Mouse (Mus musculus): ENCODE data around the gene 1700012A03Rik.

The 1700012A03Rik gene

DNA sequence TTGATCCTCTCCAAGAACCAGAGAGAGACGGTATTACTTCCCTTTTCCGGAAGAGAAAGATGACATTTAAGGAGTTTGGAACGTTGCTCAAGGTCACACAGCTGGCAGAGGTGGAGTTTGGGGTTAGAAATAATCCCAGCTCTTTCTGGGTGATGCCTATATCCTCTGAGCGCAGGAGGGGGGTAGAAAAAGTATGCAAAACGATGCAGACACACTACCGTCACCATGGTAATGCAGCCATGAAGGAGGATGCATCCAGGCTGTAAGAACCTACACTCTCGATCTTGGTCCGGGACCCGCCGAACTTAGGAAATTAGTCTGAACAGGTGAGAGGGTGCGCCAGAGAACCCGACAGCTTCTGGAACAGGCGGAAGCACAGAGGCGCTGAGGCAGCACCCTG, 43.3 kb downstream of the 1700012A03Rik start:
- DNase-seq (ENCODE audit: low spot score), result no peak

DNA sequence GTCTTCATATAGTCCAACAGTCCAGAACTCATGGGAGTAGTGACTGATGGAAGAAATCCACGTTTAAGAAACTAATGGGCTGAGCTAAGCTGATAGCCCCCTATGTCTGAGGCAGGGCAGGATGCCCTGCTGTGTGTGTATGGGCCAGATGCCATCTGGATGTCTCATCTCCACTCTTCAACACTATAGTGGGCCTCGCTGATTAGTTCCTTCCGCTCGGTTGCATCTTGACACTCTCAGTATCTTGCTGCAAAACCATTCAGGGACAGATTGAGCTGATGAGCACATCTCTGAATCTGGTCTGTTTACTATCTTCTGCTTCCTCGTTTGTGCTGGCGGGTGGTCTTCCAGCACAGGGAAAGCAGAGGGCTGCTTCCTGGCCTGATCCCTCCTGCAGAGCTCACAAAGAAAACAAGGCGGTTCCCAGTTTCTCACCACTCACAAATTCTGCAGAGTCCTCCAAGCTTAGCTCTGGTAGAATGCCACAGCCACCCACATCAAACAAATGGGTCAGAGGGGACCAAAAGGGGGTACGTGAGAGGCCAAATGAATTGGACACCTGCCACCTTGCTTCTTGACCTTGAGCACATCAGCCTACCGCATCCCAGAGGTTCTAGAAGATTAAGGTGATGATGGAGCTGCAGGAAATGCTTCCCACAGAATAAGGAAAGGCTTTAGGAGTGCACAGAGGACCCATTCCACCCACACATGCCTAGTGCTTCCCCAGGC, 55.7 kb downstream of the 1700012A03Rik start:
- no peak for DNase-seq (ENCODE audit: low spot score)
